Mouse (Mus musculus): ENCODE data around the gene Cables2. TPM values are rescaled to one million over a fixed set of nuclear protein-coding genes. Genes with fewer than 3 reads are reported as not detected.
"Not testable (repeated sequence)": the region's sequence is repeated elsewhere in the genome, so short reads cannot be mapped to it uniquely, and the experiment has no call there.

The Cables2 gene
- total RNA-seq, 2 experiments from 2014 or later = 6.8 to 9.2 TPM

DNA sequence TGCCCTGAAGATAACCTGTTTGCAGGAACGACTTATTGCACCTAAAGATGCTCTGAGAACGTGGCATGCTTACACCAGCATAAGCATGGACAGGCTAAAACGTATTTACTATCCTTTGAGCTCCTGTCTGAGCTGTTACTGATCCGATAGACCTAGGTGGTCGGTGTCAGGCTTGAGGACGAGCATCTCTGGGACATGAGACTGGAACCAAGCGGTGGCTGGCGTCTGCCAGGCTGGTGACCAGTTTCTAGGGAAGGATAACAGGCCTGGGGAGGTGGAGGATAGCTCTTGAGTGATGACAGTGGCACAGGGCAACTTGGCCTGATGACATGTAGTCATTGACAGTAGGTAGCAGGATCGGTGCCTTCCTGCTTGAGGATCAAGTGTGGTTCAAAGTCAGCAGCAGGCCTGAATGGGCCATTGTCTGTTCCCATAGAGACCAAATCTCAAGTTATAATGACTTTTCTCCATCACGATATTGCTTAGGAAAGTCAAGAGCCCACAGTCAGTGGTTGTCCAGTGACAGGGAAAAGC, 14.3 kb downstream of the Cables2 start:
- DNase-seq; intact Hi-C loops (cut with DNase I; ENCODE audit: low total_unique reads): not testable (repeated sequence)

- no peak for DNase-seq
- intact Hi-C loops (cut with DNase I; ENCODE audit: low total_unique reads) = no loop called here
Observed at GRCm38 (mm10) chr2:180257963-180258865, 15.1 kb downstream of the Cables2 start.

- peak; percentile 98 for DNase-seq
- intact Hi-C loops (cut with DNase I; ENCODE audit: low total_unique reads) = no loop called here
Observed at GRCm38 (mm10) chr2:180257001-180257521, 16.2 kb downstream of the Cables2 start, which contains the start of gene Rps21. Gene Rps21 (plus strand): TSS chr2:180257377.

- intact Hi-C loops (cut with DNase I; ENCODE audit: low total_unique reads) = no loop called here
- DNase-seq = no peak
Observed at GRCm38 (mm10) chr2:180256296-180257000, 16.8 kb downstream of the Cables2 start.

- DNase-seq = no peak
- intact Hi-C loops (cut with DNase I; ENCODE audit: low total_unique reads) = no loop called here
Observed at GRCm38 (mm10) chr2:180255701-180256100, 17.6 kb downstream of the Cables2 start.

GRCm38 (mm10) chr2:180254436-180255209, 18.7 kb downstream of the Cables2 start:
- intact Hi-C loops (cut with DNase I; ENCODE audit: low total_unique reads) = loop anchor here (5.0 kb wide), 1 partner anchor 82 kb away; the partner anchor contains the start of gene Adrm1
- no peak for DNase-seq

DNA sequence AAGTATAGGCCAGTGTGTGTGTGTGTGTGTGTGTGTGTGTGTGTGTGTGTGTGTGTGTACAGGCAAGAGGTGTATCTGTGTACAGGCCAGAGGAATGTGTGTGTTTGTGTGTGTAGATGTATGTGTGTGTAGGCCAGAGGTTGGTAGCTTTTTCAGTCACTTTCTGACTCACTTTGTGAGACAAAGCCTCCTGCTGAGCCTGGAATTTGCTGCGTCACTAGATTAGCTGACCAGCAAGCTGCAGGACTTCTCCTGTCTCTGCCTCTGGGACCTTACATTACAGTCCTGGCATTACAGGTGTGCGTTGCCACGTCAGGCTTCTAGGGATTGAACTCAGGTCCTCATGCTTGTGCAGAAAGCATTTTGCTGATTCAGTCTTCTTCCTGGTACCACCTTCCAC, 21.5 kb downstream of the Cables2 start:
- intact Hi-C loops (cut with DNase I; ENCODE audit: low total_unique reads) = loop anchor here (5.0 kb wide), 1 partner anchor 80 kb away; the partner anchor contains the start of gene Adrm1
- DNase-seq = no peak

- intact Hi-C loops (cut with DNase I; ENCODE audit: low total_unique reads) = loop anchor here (5.0 kb wide), 1 partner anchor 79 kb away; the partner anchor contains the start of gene Adrm1
- DNase-seq = peak; percentile 71
Observed at GRCm38 (mm10) chr2:180250930-180251611, 22.2 kb downstream of the Cables2 start.

DNA sequence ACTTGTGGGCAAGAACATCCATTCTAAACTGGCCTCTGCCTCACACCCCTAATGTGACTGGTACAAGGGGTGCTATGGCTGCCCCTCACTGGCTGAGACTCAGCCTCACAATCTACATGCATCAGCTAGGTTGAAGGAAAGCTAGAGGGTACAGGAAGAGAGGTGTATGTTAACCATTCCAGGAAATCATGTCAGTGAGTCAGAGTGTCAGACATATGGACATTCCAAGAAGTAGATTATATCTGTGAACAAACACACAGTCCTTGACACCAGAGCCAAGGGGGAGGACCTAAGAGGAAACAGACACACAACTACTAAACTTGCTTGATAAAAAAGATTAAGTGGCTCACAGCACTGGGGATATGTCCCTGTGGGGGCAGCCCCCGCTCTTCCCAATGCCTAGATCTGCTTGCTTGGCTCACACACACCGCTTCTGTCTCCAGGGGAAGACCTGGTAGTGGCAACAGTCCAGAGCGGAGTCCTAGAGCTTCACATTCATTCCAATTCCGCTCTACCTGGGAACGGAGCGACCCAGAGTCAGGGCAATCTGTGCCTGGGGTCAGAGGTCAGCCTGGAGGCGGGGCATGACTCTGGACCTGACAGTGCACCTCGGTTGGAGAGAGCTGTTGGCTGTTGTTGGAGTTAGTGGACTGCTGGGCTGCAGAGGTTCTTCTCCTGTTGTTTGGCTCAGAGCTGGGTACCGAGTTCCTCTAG, 24.2 kb downstream of the Cables2 start:
- no peak for DNase-seq
- intact Hi-C loops (cut with DNase I; ENCODE audit: low total_unique reads) = loop anchor here (5.0 kb wide), 2 partner anchors 37 to 67 kb away; no protein-coding TSS in a partner anchor

GRCm38 (mm10) chr2:180247916-180248315, 25.4 kb downstream of the Cables2 start:
- DNase-seq = no peak
- intact Hi-C loops (cut with DNase I; ENCODE audit: low total_unique reads) = loop anchor here (5.0 kb wide), 2 partner anchors 36 to 66 kb away; no protein-coding TSS in a partner anchor

- DNase-seq = no peak
- intact Hi-C loops (cut with DNase I; ENCODE audit: low total_unique reads) = no loop called here
Observed at GRCm38 (mm10) chr2:180243108-180243507, 30.2 kb downstream of the Cables2 start.

DNA sequence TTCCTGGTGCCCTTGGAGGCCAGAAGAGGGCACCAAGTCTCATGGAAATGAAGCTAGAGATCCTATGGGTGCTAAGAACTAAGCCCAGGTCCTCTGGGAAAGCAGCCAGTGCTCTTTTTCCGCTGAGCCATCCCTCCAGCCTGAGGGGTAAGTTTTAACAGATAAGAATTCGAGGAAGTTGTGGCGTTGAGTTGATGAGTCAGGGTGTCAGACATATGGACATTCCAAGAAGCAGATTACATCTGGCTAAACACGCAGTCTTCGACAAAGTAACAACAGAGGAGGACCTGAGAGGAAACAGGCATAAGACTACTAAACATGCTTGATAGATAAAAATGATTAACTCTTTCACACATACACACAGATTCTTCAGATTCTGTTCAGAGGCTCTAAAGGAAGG, 34.7 kb downstream of the Cables2 start:
- intact Hi-C loops (cut with DNase I; ENCODE audit: low total_unique reads) = no loop called here
- DNase-seq = no peak

DNA sequence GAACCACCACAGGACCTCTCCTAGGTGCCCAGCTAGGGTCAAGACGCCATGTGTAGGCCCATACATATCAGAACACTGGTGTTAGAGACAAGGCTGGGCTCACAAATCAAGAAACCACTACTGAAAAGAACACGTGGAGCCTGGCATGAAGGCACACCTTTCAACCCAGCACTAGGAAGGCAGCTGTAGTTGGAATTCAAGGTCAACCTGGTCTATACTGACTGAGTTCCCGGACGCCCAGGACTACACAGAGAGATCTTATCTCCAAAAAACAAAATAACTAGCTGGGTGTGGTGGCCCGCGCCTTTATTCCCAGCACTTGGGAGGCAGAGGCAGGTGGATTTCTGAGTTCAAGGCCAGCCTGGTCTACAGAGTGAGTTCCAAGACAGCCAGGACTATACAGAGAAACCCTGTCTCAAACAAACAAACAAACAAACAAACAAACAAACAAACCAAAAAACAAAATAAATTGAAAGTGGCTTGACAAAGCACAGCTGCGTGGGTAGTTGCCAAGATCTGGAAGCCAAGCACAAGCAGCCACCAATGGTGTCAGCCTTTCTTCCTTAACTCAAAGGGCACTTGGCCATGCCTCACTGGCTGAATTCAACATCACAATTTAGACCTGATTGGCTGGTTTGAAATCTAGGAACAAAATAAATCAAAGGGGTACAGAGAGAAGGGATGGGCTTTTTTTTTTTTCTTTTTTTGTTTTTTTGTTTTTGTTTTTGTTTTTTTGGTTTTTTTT, 35.5 kb downstream of the Cables2 start:
- intact Hi-C loops (cut with DNase I; ENCODE audit: low total_unique reads) = no loop called here
- DNase-seq = no peak

DNA sequence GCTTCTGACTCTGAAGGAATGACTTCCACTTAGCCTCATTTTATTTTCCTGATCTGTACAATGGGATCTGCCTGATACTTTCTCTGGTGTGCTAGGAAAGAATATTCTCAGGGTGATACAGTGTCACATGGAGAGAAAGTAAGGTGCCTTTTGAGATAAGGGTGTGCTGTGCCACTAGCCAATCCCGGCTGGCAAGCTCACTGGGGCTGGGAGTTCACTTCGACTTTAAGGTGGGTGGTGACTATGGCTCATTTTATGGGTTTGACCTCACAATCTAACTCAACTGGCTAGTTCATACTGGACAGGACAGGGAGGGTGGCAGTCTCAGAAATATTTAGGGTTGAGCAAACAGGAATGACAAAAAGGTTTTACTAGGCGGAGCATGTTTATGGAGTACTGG, 36.4 kb downstream of the Cables2 start:
- intact Hi-C loops (cut with DNase I; ENCODE audit: low total_unique reads) = no loop called here
- DNase-seq = no peak

GRCm38 (mm10) chr2:180236500-180236899, 36.8 kb downstream of the Cables2 start:
- DNase-seq = no peak
- intact Hi-C loops (cut with DNase I; ENCODE audit: low total_unique reads) = no loop called here

- no peak for DNase-seq
- intact Hi-C loops (cut with DNase I; ENCODE audit: low total_unique reads) = no loop called here
Observed at GRCm38 (mm10) chr2:180235788-180236187, 37.5 kb downstream of the Cables2 start.

DNA sequence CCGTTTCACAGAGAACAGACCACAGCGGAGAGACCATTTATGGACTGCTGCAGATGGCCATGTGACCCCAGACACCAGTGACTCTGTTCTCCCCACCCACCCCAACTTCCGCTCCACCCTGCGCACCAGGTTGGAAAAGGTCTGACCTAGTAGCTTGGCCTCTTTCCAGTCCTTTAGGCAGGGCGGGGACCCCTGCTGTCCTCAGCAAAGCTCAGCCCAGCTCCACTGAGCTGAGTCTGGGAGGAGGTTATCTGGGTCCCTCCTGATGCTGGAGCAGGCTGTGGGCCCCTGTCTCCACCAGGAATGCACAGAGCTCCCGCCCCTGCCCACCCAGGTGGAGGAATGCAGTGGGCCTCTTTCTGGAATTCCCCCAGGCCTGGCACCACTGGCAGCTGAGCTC, 38.3 kb downstream of the Cables2 start:
- no peak for DNase-seq
- intact Hi-C loops (cut with DNase I; ENCODE audit: low total_unique reads) = no loop called here

Data from gastrocnemius, postnatal 14 days (tissue).